Mouse (Mus musculus): ENCODE data around the gene Tm4sf20. TPM values are rescaled to one million over a fixed set of nuclear protein-coding genes. Genes with fewer than 3 reads are reported as not detected.
A peak's percentile ranks its signal among the peaks of the same experiment; 100 is the strongest.

The Tm4sf20 gene
- polyA plus RNA-seq, 1 experiment: 316 TPM

DNA sequence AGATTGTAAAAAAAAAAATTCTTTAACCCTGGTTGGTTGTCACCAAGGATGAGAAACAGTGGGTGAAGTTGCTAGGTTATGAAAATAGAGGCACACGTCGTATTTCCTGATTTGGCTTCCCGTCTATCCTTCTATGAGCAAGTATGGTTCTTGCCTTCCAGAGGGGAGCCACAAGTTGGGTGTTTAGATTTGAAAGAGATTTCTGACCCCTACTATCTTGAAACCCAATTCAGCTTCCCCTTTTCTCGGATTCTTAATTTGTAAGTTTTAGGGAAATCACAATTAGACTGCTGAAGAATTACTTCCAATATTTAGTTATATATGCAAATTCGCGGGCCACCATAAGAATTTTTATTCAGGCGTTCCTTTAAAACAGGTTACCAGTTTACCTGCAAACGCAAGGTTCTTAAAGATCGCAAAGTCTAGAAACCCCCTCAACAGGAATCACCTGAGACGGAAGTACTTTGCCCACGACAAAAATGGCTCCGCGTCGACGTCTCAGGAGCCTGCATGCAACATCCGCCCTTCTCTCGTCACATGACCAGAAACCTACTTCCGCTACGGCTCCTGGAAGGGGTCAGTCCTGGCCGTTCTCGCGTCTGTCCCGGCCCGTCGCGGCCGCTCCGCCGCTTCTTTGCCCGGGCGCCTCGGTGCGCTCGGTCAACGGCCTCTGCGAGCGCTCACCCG is 43.8 kb downstream of the Tm4sf20 start, which contains the start of gene Mff:
Gene Mff, plus strand, starts transcription at position 552 of the 687 bp plus-strand sequence.
- DNase-seq (ENCODE audit: low read depth, low spot score): peak; percentile 94
- WGBS: 8% methylated on average over 38 of the region's 38 CpGs

DNA sequence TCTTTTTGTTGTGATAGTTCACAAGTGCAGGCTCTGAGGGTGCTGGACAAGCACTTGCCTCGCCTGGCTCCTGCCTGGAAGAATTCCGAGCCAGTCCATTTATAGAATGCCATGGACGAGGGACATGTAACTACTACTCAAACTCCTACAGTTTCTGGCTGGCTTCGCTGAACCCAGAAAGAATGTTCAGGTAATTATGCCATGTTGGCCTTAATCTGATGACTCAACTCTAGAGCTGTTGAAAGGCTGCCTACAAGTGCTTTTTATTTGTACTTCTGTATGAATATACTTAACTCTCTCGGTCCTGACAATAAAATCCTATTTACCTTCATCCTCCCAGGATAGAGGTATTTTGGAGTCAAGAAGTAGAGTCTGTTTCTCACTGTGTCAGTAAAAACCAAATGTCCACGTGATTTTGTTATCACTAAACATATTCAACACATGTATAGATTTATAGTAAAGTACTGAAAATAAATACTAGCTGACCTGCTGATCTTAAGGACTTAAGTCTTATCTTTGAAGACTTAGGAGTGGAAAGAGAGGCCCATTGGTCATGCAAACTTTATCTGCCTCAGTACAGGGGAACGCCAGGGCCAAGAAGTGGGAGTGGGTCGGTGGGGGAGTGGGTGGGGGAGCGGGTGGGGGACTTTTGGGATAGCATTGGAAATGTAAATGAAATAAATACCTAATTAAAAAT is 50.3 kb downstream of the Tm4sf20 start:
- WGBS: 64% methylated on average over 9 of the region's 9 CpGs
- DNase-seq (ENCODE audit: low read depth, low spot score): no peak

Other genes starting within 250 kb of the Tm4sf20 start
- 0.05 and 0.12 TPM in 2 replicates for gene Col4a4, start 181.6 kb downstream of the Tm4sf20 start, polyA plus RNA-seq (2012; rRNA removed)
- gene Col4a3, start 181.5 kb downstream of the Tm4sf20 start, polyA plus RNA-seq (2012; rRNA removed): 0.06 and 0.74 TPM in 2 replicates
- 30.8 and 40.5 TPM in 2 replicates for gene Mff, start 43.6 kb downstream of the Tm4sf20 start, polyA plus RNA-seq (2012; rRNA removed)
- not detected in 2 replicates for gene Gm47791, start 2.8 kb upstream of the Tm4sf20 start, polyA plus RNA-seq (2012; rRNA removed)
- 35.2 and 46.2 TPM in 2 replicates for gene Agfg1, start 71.0 kb upstream of the Tm4sf20 start, polyA plus RNA-seq (2012; rRNA removed)
- 0.74 and 1.2 TPM in 2 replicates for gene A030005L19Rik, start 144.9 kb upstream of the Tm4sf20 start, polyA plus RNA-seq (2012; rRNA removed)
- gene A030014E15Rik, start 156.5 kb upstream of the Tm4sf20 start, polyA plus RNA-seq (2012; rRNA removed): not detected in 2 replicates
- gene Gm6217, start 162.9 kb upstream of the Tm4sf20 start, polyA plus RNA-seq (2012; rRNA removed): not detected in 2 replicates
- gene A030003K21Rik, start 174.9 kb upstream of the Tm4sf20 start, polyA plus RNA-seq (2012; rRNA removed): not detected in 2 replicates
- not detected in 2 replicates for gene Gm7544, start 187.6 kb upstream of the Tm4sf20 start, polyA plus RNA-seq (2012; rRNA removed)
- gene Gm47955, start 191.8 kb upstream of the Tm4sf20 start, polyA plus RNA-seq (2012; rRNA removed): not detected in 2 replicates
- gene Gm47959, start 232.1 kb upstream of the Tm4sf20 start, polyA plus RNA-seq (2012; rRNA removed): not detected in 2 replicates